Comparison of ENCODE assay signal across 23 mouse cellular contexts in the genomic region with DNA sequence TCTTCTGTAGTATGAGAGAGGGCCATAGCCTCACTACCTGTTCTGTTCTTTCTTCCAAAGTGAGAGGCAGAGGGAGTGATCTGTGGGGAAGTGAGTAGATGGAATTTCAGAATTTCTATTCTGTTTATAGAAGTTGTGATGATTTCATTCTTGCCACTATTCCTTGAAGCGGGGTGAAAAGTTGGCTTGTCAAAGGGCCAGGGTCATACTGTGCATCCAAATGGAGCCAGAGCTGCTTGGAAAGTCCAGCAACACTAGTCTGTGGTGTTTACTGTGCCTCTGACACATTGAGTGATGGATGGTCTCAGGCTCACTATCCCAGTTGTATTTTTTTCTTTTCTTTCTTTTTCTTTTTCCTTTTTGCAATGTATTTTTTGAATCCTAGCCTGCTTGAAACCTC. TPM values are rescaled to one million over a fixed set of nuclear protein-coding genes. Genes with fewer than 3 reads are reported as not detected.
A peak's percentile ranks its signal among the peaks of the same experiment; 100 is the strongest.
DNase-seq lines count a peak whose midpoint lies in the region; ATAC-seq lines count a peak whose summit lies in the region.
"Had no signal": no experiment of that assay in that cellular context is flagged by ENCODE, and none has a peak within 500 bp of the region (broad histone marks: within the 10 kb centered on the region; RNA-seq: fewer than 3 reads in every experiment).

No protein-coding gene starts in this region.

- H3K36me3 ChIP-seq in lung, embryonic 16.5 days (ENCODE audit: control insufficient read depth, insufficient read depth, low read length), result no peaks in the 10 kb centered on the region
- H3K36me3 ChIP-seq: embryonic facial prominence, embryonic 15.5 days; heart, embryonic 10.5 days; liver, embryonic 13.5 days; midbrain, embryonic 15.5 days; neural tube, embryonic 13.5 days had no signal

- no peaks in the 10 kb centered on the region for H3K27me3 ChIP-seq in lung, embryonic 16.5 days (ENCODE audit: control insufficient read depth, insufficient read depth, low read depth, low read length)
- H3K27me3 ChIP-seq: embryonic facial prominence, embryonic 15.5 days; liver, embryonic 13.5 days; midbrain, embryonic 15.5 days; neural tube, embryonic 13.5 days; Patski had no signal

- no peak overlapping the region for H3K9ac ChIP-seq in lung, embryonic 16.5 days (ENCODE audit: low read length)
- H3K9ac ChIP-seq: embryonic facial prominence, embryonic 15.5 days; forebrain, postnatal 0 days; liver, embryonic 13.5 days; midbrain, embryonic 15.5 days; neural tube, embryonic 13.5 days had no signal

- H3K9me3 ChIP-seq in lung, embryonic 16.5 days (ENCODE audit: control insufficient read depth, low read length), result no peaks in the 10 kb centered on the region
- H3K9me3 ChIP-seq: embryonic facial prominence, embryonic 15.5 days; heart, embryonic 10.5 days; liver, embryonic 13.5 days; midbrain, embryonic 15.5 days; neural tube, embryonic 13.5 days had no signal

- intact Hi-C loops in gastrocnemius, postnatal 14 days (cut with DNase I; ENCODE audit: low total_unique reads), result no loop called here

- H3K27ac ChIP-seq in lung, embryonic 16.5 days (ENCODE audit: low read length), result no peak overlapping the region; the same call in 1 of the 2 replicates
- H3K27ac ChIP-seq: embryonic facial prominence, embryonic 15.5 days; heart, embryonic 10.5 days; liver, embryonic 13.5 days; macrophage; midbrain, embryonic 15.5 days; neural tube, embryonic 13.5 days had no signal

- H3K4me1 ChIP-seq in lung, embryonic 16.5 days (replicated peaks; ENCODE audit: control insufficient read depth, insufficient read depth, low read length), result peaks cover 8% of the 10 kb centered on the region
- H3K4me1 ChIP-seq: embryonic facial prominence, embryonic 15.5 days; heart, embryonic 10.5 days; liver, embryonic 13.5 days; midbrain, embryonic 15.5 days; neural tube, embryonic 13.5 days had no signal

- 38% methylated on average over 1 of the region's 1 CpGs for WGBS in lung, embryonic 16.5 days

- peak; percentile 7 to 10 for DNase-seq in gastrocnemius, adult 8-10 months (ENCODE audit: low spot score in 2 of 2)
- no peak for DNase-seq in gastrocnemius, postnatal 14 days
- DNase-seq in NIH3T3 (ENCODE audit: low read depth), result peak; percentile 32
- DNase-seq in lung, postnatal 4 days, result peak; percentile 11 to 48
- DNase-seq in right cerebral cortex, postnatal 10 days (ENCODE audit: low spot score in 2 of 2), result no peak
- DNase-seq: adrenal gland, adult 2 months; cerebellum, adult 11-12 months; forebrain, postnatal 0 days; layer of hippocampus, adult 9-11 months; liver, embryonic 13.5 days; spleen, adult 18-20 months had no signal

- H3K4me2 ChIP-seq in lung, embryonic 16.5 days (ENCODE audit: low read depth, low read length), result no peak overlapping the region
- H3K4me2 ChIP-seq: embryonic facial prominence, embryonic 15.5 days; liver, embryonic 13.5 days; midbrain, embryonic 15.5 days; neural tube, embryonic 13.5 days had no signal

- H3K4me3 ChIP-seq in lung, embryonic 16.5 days (ENCODE audit: low read length), result no peak overlapping the region
- H3K4me3 ChIP-seq: embryonic facial prominence, embryonic 15.5 days; heart, embryonic 10.5 days; liver, embryonic 13.5 days; midbrain, embryonic 15.5 days; myocyte; neural tube, embryonic 13.5 days had no signal

- peak; percentile 59; the same call in 1 of the 2 replicates for ATAC-seq in lung, embryonic 16.5 days (ENCODE audit: low read depth)
- no peak for ATAC-seq in inflammation-experienced regulatory T-cells, adult 6 months
- ATAC-seq: forebrain, postnatal 0 days; hindbrain, embryonic 16.5 days; intestine, embryonic 16.5 days; midbrain, embryonic 15.5 days; Patski had no signal

RNA-seq across cellular contexts. Expression of a gene that starts 17.8 kb away (rescaled TPM):
- total RNA-seq in gastrocnemius, adult 8-10 months (2022), result 1 to 10 TPM in 3 of 4 experiments, under 1 TPM in 1; 0.85 to 4.2 (median 1.8) TPM
- 1 to 10 TPM; 3.4 to 3.8 TPM for total RNA-seq in gastrocnemius, postnatal 14 days (2021)
- polyA plus RNA-seq in lung, embryonic 16.5 days (2015; fragmentation: Nextera tagmentation; extraction: Ambion mirVana), result 6.6 and 8.5 TPM in 2 replicates
- not detected for polyA plus RNA-seq in inflammation-experienced regulatory T-cells, adult 6 months (2017; shearing (Covaris generic))
- total RNA-seq: hematopoietic stem cell, adult 5-6 weeks had no signal
- polyA plus RNA-seq: macrophage had no signal

RNA-seq across cellular contexts. Expression of a gene that starts 51.9 kb away (rescaled TPM):
- 10 to 100 TPM in 1 of 4 experiments, 1 to 10 TPM in 3; 6.4 to 10.2 (median 8.4) TPM for total RNA-seq in gastrocnemius, adult 8-10 months (2022)
- 10 to 100 TPM; 21.5 to 24.7 TPM for total RNA-seq in gastrocnemius, postnatal 14 days (2021)
- 96.7 and 99.8 TPM in 2 replicates for polyA plus RNA-seq in lung, embryonic 16.5 days (2015; fragmentation: Nextera tagmentation; extraction: Ambion mirVana)
- 10 to 100 TPM; 77.9 to 93.4 (median 82.1) TPM for polyA plus RNA-seq in inflammation-experienced regulatory T-cells, adult 6 months (2017; shearing (Covaris generic))

Comparison
In these comparisons a context has a peak if more than half of its experiments do, and no peak if none do; other contexts are left out.
1. DNase-seq: peak in gastrocnemius, adult 8-10 months (2 of 2), NIH3T3 (single experiment) and lung, postnatal 4 days (2 of 2); none in gastrocnemius, postnatal 14 days (single experiment) and right cerebral cortex, postnatal 10 days (0 of 2).